Mouse (Mus musculus) liver, embryonic 16.5 days (tissue): Measurements from ENCODE around the gene Zmynd10. TPM values are rescaled to one million over a fixed set of nuclear protein-coding genes. Genes with fewer than 3 reads are reported as not detected.
"Not testable (repeated sequence)": the region's sequence is repeated elsewhere in the genome, so short reads cannot be mapped to it uniquely, and the experiment has no call there.

Source experiments
- ATAC-seq: fragments of 200-750 bp; cut with Nextera tagmentation; 2 replicates; pipeline ENCODE4 v1.8.0; 2017; ENCODE audit warnings: low read depth, mild to moderate bottlenecking, moderate number of reproducible peaks, moderate library complexity
- H3K27ac ChIP-seq: fragments of 300-500 bp; sonication (generic); 2 replicates; pipeline ENCODE4 v1.5.1; 2014; ENCODE audit warnings: mild to moderate bottlenecking, low read length
- H3K27me3 ChIP-seq: fragments of 300-500 bp; sonication (generic); 2 replicates; pipeline ENCODE4 v1.6.1; 2014; ENCODE audit warnings: low read depth, low read length, mixed read lengths; ENCODE audit not compliant: control insufficient read depth, insufficient read depth
- H3K36me3 ChIP-seq: fragments of 300-500 bp; sonication (generic); 2 replicates; pipeline ENCODE4 v1.6.1; 2014; ENCODE audit warnings: mild to moderate bottlenecking; ENCODE audit not compliant: control insufficient read depth, insufficient read depth
- H3K4me1 ChIP-seq: fragments of 300-500 bp; sonication (generic); 2 replicates; pipeline ENCODE4 v1.6.1; 2014; ENCODE audit warnings: low read depth, low read length, mixed read lengths; ENCODE audit not compliant: control insufficient read depth
- H3K4me2 ChIP-seq: fragments of 300-500 bp; sonication (generic); 2 replicates; pipeline ENCODE4 v1.6.1; 2014; ENCODE audit warnings: low read depth, low read length, mixed read lengths
- H3K4me3 ChIP-seq: fragments of 300-500 bp; sonication (generic); 2 replicates; pipeline ENCODE4 v1.5.1; 2014; ENCODE audit warnings: low read depth, mild to moderate bottlenecking, low read length
- H3K9ac ChIP-seq: fragments of 300-500 bp; sonication (generic); 2 replicates; pipeline ENCODE4 v1.6.1; 2014; ENCODE audit warnings: low read depth, low read length
- H3K9me3 ChIP-seq: fragments of 300-500 bp; sonication (generic); replicated peaks from 2 replicates; pipeline ENCODE4 v1.6.1; 2016; ENCODE audit warnings: low read length; ENCODE audit not compliant: control insufficient read depth
- WGBS: fragments of 180-500 bp; shearing (Covaris S2); extraction: QIAGEN DNeasy Blood & Tissue Kit; methylation state at CpG from one replicate; pipeline ENCODE4 v1.1.7; 2014; ENCODE audit not compliant: insufficient replicate concordance; 5-methylcytosine and 5-hydroxymethylcytosine counted together
- polyA plus RNA-seq: library from polyadenylated mRNA; unstranded; fragments of >200 nt; fragmentation: Nextera tagmentation; extraction: Ambion mirVana; gene quantifications from 2 replicates; pipeline ENCODE4 v1.2.1, GENCODE M21; 2015

The Zmynd10 gene
- polyA plus RNA-seq, 1 experiment from 2014 or later, result 2.4 TPM

DNA sequence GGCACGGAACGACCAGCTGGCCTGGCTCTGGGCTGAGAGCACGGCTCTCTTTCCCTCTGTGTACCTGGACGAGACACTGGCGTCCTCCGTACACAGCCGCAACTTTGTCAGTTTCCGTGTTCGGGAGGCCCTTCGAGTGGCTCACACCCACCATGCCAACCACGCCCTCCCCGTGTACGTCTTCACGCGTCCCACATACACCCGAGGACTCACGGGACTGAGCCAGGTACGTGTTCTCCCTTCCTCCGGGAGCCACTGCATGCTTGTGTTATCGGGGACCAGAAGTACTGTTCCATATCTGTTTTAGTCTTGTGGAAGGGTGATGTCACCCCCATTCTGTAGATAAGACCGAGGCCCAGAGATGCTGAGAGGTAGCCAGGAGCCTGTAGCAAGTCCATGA, 23.7 kb downstream of the Zmynd10 start:
- WGBS, result 30% methylated on average over 21 of the region's 21 CpGs
- ATAC-seq, result peak; percentile 69
- Histone ChIP-seq H3K9ac (peak overlapping the region; percentile 80), H3K4me2 (peak overlapping the region; percentile 81), H3K4me1 (peaks cover 68% of the 10 kb centered on the region), H3K27ac (peak overlapping the region; percentile 92), H3K4me3 (peak overlapping the region; percentile 74), H3K9me3 (no peaks in the 10 kb centered on the region), H3K36me3 (peaks cover 4% of the 10 kb centered on the region), H3K27me3 (no peaks in the 10 kb centered on the region)

DNA sequence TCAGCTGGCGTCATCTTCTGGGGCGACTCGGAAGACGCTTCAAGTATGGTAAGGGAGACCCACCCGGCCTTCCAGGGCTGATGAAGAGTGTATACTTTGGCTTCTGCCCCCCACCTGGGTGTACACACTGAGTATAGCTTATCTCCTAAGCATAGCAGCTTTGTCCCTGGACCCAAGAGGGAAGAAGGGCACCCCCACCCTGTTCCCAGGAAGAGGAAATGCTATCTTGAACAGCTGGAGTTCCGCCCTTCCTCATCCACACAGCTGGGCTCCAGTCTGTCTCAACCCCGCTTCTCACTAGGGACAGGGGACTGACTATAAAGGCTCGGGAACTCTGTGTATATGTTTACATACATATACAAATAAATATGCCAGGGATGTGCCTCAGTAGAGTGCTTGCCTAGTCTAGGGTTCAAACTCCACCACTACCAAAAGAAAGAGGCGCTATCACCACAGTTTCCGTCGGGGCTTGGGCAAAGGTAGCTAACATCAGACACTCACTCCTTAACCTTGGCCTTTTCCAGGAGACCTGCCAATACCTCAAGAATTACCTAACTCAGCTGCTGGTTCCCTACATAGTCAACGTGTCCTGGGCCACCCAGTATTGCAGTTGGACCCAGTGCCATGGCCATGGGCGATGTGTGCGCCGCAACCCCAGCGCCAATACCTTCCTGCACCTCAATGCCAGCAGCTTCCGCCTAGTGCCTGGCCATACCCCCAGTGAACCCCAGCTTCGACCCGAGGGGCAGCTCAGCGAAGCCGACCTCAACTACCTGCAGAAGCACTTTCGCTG, 24.6 kb downstream of the Zmynd10 start:
- Histone ChIP-seq H3K9me3 (no peaks in the 10 kb centered on the region), H3K9ac (peak overlapping the region; percentile 80), H3K4me2 (peak overlapping the region; percentile 81), H3K36me3 (peaks cover 4% of the 10 kb centered on the region), H3K4me1 (peaks cover 67% of the 10 kb centered on the region), H3K27ac (peak overlapping the region; percentile 92), H3K4me3 (peak overlapping the region; percentile 74), H3K27me3 (no peaks in the 10 kb centered on the region)
- ATAC-seq, result peak; percentile 30
- WGBS, result 72% methylated on average over 22 of the region's 22 CpGs

DNA sequence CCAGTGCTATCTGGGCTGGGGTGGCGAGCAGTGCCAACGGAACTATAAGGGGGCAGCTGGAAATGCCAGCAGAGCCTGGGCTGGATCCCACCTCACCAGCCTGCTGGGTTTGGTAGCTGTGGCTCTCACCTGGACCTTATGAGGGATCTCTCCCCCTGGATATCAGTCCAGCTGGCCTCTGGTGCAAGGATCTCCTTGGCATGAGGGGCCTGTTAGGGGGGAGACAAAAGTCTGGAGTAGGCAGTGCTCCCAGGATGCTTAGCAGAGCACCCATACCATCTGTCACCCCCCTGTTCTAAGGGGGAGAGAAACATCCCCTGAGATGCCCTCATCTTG, 25.2 kb downstream of the Zmynd10 start:
- Histone ChIP-seq H3K27ac (peak overlapping the region; percentile 92), H3K27me3 (no peaks in the 10 kb centered on the region), H3K9ac (peak overlapping the region; percentile 80), H3K4me2 (peak overlapping the region; percentile 81), H3K9me3 (no peaks in the 10 kb centered on the region), H3K4me1 (peaks cover 67% of the 10 kb centered on the region), H3K4me3 (no peak overlapping the region), H3K36me3 (peaks cover 4% of the 10 kb centered on the region)
- ATAC-seq, result no peak
- WGBS, result 86% methylated on average over 2 of the region's 2 CpGs

DNA sequence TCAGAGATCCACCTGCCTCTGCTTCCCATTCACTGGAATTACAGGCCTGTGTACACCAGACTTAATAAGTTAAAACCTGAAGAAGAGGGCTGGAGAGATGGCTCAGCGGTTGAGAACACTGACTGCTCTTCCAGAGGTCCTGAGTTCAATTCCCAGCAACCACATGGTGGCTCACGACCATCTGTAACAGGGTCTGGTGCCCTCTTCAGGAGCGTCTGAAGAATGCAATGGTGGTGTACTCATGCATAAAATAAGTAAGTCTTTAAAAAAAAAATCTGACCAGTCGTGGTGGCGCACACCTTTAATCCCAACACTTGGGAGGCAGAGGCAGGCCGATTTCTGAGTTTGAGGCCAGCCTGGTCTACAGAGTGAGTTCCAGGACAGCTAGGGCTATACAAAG, 26.7 kb downstream of the Zmynd10 start:
- H3K9ac ChIP-seq, H3K27ac ChIP-seq, H3K36me3 ChIP-seq, H3K27me3 ChIP-seq, H3K4me2 ChIP-seq, ATAC-seq, H3K9me3 ChIP-seq, H3K4me3 ChIP-seq: not testable (repeated sequence)
- WGBS, result 76% methylated on average over 6 of the region's 6 CpGs
- H3K4me1 ChIP-seq, result peaks cover 59% of the 10 kb centered on the region

DNA sequence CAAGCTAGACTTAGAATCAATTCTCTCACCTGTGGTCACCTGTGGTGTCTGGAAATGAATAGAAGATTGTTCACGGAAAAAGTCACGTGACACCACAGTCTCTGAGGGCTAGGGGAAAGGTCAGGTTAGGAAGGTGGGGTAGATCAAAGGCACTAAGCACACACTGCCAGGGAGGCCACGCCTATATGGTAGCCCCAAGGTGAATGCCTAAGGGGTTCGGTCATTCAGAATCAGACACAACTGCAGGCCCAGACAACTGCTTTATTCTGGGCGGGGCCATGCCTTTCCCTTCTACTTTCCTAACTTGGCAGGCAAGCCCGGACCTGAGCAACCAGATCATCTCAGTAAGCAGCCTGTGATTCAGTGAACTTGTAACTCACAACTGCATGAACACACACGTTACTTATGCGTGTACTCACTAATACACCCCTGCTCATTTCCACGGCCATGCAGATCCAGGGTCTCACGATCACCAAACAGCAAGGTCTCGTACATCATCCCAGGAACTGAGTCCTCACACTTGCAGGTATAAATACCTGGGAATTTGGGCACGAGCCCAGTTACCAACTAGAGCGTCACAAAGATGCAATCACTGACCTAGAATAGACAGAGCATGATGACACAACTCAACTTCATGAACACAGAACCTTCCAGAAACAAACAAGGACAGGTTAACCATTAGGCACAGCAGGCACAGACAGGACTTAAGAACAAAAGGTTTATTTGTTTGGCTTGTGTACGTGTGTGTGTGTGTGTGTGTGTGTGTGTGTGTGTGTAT, 28.7 kb downstream of the Zmynd10 start:
- Histone ChIP-seq H3K4me2 (no peak overlapping the region), H3K27me3 (no peaks in the 10 kb centered on the region), H3K9ac (no peak overlapping the region), H3K36me3 (peaks cover 4% of the 10 kb centered on the region), H3K4me1 (peaks cover 56% of the 10 kb centered on the region), H3K9me3 (no peaks in the 10 kb centered on the region), H3K4me3 (no peak overlapping the region), H3K27ac (peak overlapping the region; percentile 79)
- WGBS, result 71% methylated on average over 14 of the region's 14 CpGs
- ATAC-seq, result no peak

DNA sequence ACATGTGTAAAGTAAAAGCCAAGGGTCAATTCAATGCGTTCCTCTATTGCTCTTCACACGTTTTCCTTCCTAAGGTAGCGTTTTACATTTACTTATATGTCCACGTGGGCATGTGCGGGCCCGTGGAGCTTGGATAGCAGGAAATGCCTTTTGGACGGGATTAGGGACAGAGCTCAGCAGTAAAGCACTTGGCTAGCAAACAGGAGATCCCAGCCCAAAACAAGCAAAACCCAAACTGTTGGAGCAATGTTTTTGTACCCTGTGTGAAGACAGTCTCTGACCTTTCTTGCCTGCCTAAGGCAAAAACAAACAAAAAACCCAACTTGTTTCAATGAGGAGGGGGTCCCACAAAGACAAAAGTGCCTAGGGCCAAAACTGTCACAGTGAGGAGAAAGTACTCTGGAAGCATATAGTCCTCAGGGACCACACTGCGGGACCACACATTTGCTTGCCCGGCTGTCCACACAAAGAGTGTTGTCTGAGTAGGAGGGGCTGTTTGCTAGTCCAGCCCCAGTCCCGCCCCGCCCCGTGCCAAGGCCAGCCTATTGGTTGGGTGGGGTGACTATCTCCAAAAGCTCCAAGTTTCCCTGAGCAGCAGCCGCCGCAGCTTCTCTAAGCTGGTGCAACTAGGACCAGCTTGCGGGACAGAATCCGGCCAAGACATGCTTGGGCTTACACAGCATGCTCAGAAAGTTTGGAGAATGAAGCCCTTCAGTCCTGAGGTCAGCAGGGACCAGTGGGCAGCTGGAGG, 29.4 kb downstream of the Zmynd10 start, which contains the start of gene Hyal1:
TSS of gene Hyal1 (plus strand) at position 571 of the 751 bp plus-strand sequence.
- H3K4me1 ChIP-seq, result peaks cover 52% of the 10 kb centered on the region
- 26% methylated on average over 16 of the region's 16 CpGs for WGBS
- H3K27ac ChIP-seq, result peak within 1 kb of the TSS; percentile 79

DNA sequence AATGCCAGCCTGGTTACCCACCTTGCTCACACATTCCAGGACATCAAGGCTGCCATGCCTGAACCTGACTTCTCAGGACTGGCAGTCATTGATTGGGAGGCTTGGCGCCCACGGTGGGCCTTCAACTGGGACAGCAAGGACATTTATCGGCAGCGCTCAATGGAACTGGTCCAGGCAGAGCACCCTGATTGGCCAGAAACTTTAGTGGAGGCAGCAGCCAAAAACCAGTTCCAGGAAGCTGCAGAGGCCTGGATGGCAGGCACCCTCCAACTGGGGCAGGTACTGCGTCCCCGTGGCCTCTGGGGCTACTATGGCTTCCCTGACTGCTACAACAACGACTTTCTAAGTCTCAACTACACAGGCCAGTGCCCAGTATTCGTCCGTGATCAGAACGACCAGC, 30.8 kb downstream of the Zmynd10 start:
- Histone ChIP-seq H3K9ac (no peak overlapping the region), H3K27me3 (no peaks in the 10 kb centered on the region), H3K27ac (no peak overlapping the region), H3K4me1 (peaks cover 52% of the 10 kb centered on the region), H3K4me2 (no peak overlapping the region), H3K9me3 (no peaks in the 10 kb centered on the region), H3K36me3 (no peaks in the 10 kb centered on the region; the same call in 1 of the 2 replicates), H3K4me3 (no peak overlapping the region)
- WGBS, result 87% methylated on average over 10 of the region's 10 CpGs
- no peak for ATAC-seq

More for the DNA sequence above, 29.4 kb downstream of the Zmynd10 start, which contains the start of gene Hyal1:
- no peaks in the 10 kb centered on the region for H3K9me3 ChIP-seq
- peaks cover 4% of the 10 kb centered on the region for H3K36me3 ChIP-seq
- peak; percentile 78 for ATAC-seq
- H3K9ac ChIP-seq, result peak within 1 kb of the TSS; percentile 62
- no peaks in the 10 kb centered on the region for H3K27me3 ChIP-seq
- peak within 1 kb of the TSS; percentile 73 for H3K4me2 ChIP-seq
- H3K4me3 ChIP-seq, result peak within 1 kb of the TSS; percentile 57

DNA sequence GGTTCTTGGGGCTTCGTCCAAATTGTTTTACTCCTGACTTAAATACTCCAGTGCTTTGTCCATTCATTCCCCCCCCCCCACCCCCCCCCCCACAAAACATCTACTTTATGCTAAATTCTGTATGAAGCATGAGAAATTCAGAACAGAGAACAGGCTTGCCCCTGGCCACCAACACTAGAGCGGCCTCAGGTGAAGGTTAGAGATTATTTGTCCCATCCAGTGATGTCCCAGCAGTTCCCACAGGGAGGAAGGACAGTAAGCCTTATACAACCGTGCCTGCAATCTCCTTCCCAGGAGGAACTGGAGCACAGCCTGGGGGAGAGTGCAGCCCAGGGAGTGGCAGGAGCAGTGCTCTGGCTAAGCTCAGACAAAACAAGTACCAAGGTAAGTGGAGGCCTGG, 31.5 kb downstream of the Zmynd10 start, which contains the start of gene Naa80:
TSS of gene Naa80 (plus strand) at position 301 of the 400 bp plus-strand sequence.
- Histone ChIP-seq H3K9ac (no peak within 1 kb of the TSS), H3K27me3 (no peaks in the 10 kb centered on the region), H3K4me3 (no peak within 1 kb of the TSS), H3K36me3 (peaks cover 7% of the 10 kb centered on the region), H3K27ac (peak within 1 kb of the TSS; percentile 92), H3K4me2 (no peak within 1 kb of the TSS), H3K9me3 (no peaks in the 10 kb centered on the region), H3K4me1 (peaks cover 49% of the 10 kb centered on the region)
- no peak for ATAC-seq
- 68% methylated on average over 3 of the region's 3 CpGs for WGBS
